Mouse (Mus musculus) megakaryocyte, embryonic 14.5 days (primary cell): Measurements from ENCODE around the gene Cacna1e. TPM values are rescaled to one million over a fixed set of nuclear protein-coding genes. Genes with fewer than 3 reads are reported as not detected.
A peak's percentile ranks its signal among the peaks of the same experiment; 100 is the strongest.

ENCODE experiments used
- H3K27me3 ChIP-seq: replicated peaks from 2 replicates; pipeline ENCODE3; 2012; ENCODE audit warnings: inconsistent platforms
- H3K36me3 ChIP-seq: replicated peaks from 2 replicates; pipeline ENCODE3; 2012; ENCODE audit warnings: low read length, inconsistent platforms, mixed read lengths
- H3K4me1 ChIP-seq: 2 replicates; pipeline ENCODE4 v1.6.1; 2012; ENCODE audit warnings: inconsistent platforms
- H3K4me3 ChIP-seq: replicated peaks from 2 replicates; pipeline ENCODE3; 2012; ENCODE audit warnings: moderate library complexity, mild to moderate bottlenecking, inconsistent platforms
- H3K9me3 ChIP-seq: 2 replicates; pipeline ENCODE4 v1.6.1; 2012; ENCODE audit warnings: inconsistent platforms
- FLI1 ChIP-seq: IDR thresholded peaks from 2 replicates; pipeline ENCODE4 v1.6.1; 2012; ENCODE audit warnings: low read length, inconsistent platforms, mixed read lengths
- GATA1 ChIP-seq: IDR thresholded peaks from 3 replicates; pipeline ENCODE4 v1.6.1; 2012; ENCODE audit warnings: mixed read lengths, low read length, inconsistent platforms, borderline replicate concordance
- polyA plus RNA-seq: library from polyadenylated mRNA; stranded (reverse); fragments of >175 nt; gene quantifications from 2 replicates; pipeline ENCODE4 v1.2.3, GENCODE M21; 2012; ENCODE audit warnings: low replicate concordance; ENCODE audit not compliant: insufficient read depth

Gene Cacna1e
- polyA plus RNA-seq, 1 experiment = 0.02 TPM

DNA sequence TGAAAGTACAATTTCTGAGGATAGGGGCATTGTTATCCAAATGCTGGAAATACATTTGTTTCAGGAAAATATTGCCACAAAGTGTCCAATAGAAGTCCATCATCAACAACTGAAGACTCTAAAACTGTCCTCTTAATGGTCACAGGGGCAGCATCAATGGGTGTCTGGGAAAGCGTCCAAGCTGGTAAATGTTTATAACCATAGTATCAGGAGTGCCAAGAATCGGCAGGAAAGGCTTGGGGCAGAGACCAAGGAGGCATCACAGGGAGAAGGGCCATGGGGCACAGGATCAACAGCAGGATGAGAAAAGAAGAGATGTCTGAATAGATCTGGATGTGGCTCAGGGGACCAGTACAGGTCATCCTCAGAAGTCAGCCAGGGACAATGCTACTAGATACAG is 132.2 kb downstream of the Cacna1e start:
- TF ChIP-seq FLI1 (no peak), GATA1 (no peak)
- H3K4me3 ChIP-seq = no peak overlapping the region
- no peaks in the 10 kb centered on the region for H3K36me3 ChIP-seq
- no peaks in the 10 kb centered on the region for H3K9me3 ChIP-seq
- no peaks in the 10 kb centered on the region for H3K4me1 ChIP-seq
- H3K27me3 ChIP-seq = no peaks in the 10 kb centered on the region

GRCm38 (mm10) chr1:154748531-154748930 is 135.8 kb downstream of the Cacna1e start:
- Histone ChIP-seq H3K9me3 (no peaks in the 10 kb centered on the region), H3K4me1 (no peaks in the 10 kb centered on the region), H3K36me3 (no peaks in the 10 kb centered on the region), H3K27me3 (no peaks in the 10 kb centered on the region), H3K4me3 (no peak overlapping the region)
- TF ChIP-seq GATA1 (no peak), FLI1 (no peak)

GRCm38 (mm10) chr1:154745241-154745640 is 139.1 kb downstream of the Cacna1e start:
- no peaks in the 10 kb centered on the region for H3K36me3 ChIP-seq
- no peaks in the 10 kb centered on the region for H3K4me1 ChIP-seq
- no peaks in the 10 kb centered on the region for H3K27me3 ChIP-seq
- no peaks in the 10 kb centered on the region for H3K9me3 ChIP-seq
- no peak for TF ChIP-seq GATA1
- TF ChIP-seq FLI1 = no peak
- H3K4me3 ChIP-seq = no peak overlapping the region

DNA sequence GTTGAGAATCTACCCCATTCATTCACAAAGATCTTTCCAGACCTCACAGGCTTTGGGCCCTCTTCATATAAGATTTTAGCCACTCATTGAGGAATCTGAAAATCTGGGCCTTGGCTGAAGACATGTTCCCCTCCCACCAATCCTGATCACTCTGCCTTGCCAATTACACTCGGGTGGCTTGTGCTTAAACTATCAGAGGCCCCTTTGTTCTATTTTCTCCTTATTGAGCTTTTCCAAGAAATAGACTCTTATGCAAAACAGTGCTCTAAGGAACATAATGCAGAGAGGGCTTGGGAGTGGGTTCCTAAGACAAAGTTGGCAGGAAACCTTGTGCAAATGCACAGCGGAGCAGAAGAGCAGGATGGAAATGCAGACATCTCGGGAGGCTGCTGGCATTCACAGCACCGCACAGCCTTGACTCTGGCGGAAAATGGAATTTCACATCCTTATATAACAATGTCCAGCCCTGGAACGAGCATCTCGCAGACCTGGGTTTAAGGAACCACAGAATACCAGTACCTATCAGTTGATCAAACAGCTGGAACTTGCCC is 153.8 kb downstream of the Cacna1e start:
- Histone ChIP-seq H3K4me3 (no peak overlapping the region), H3K27me3 (peaks cover 37% of the 10 kb centered on the region), H3K36me3 (no peaks in the 10 kb centered on the region), H3K9me3 (no peaks in the 10 kb centered on the region), H3K4me1 (peaks cover 6% of the 10 kb centered on the region; the same call in 1 of the 2 replicates)
- TF ChIP-seq FLI1 (no peak), GATA1 (no peak)

DNA sequence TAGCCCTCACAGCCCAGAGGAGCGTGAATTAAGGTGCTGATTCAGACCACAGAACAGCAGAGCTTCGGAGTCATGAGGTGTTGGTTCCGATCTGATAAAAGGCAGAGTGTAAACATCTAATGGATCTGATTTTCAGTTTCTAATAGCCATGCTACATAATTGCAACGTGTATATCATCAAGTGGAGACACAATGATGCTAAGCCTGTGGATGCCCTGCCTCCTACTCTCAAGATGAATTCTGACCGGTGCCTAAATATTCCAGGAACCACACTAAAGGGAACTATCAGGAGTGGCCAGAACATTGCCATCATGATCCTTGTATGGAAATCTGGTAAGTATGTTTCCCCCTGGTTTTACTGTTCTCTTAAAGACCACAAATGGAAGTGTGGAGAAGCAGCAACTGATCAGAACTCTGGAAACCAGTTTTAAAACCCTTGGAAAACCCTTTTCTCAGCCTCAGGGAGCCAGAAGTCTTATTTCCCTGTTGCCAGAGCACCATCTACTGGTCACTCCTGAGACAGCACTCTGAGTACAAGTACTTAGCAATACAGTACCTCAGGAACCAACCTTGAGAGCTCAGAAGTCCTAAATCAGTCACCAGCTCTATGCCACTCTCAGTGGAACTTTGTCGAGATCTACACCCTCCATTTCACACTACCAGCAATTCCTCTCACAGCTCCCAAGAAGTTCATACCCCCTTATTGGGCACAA is 154.9 kb downstream of the Cacna1e start:
- Histone ChIP-seq H3K4me3 (no peak overlapping the region), H3K36me3 (no peaks in the 10 kb centered on the region), H3K27me3 (peaks cover 48% of the 10 kb centered on the region), H3K9me3 (no peaks in the 10 kb centered on the region), H3K4me1 (peaks cover 6% of the 10 kb centered on the region; the same call in 1 of the 2 replicates)
- no peak for TF ChIP-seq FLI1
- TF ChIP-seq GATA1 = no peak

- H3K9me3 ChIP-seq = no peaks in the 10 kb centered on the region
- peaks cover 55% of the 10 kb centered on the region for H3K27me3 ChIP-seq
- H3K36me3 ChIP-seq = no peaks in the 10 kb centered on the region
- no peak overlapping the region for H3K4me3 ChIP-seq
- TF ChIP-seq FLI1 (no peak), GATA1 (no peak)
- peaks cover 6% of the 10 kb centered on the region; the same call in 1 of the 2 replicates for H3K4me1 ChIP-seq
These were observed 155.6 kb downstream of the Cacna1e start for GRCm38 (mm10) chr1:154728682-154729081.

GRCm38 (mm10) chr1:154727696-154728095 is 156.6 kb downstream of the Cacna1e start:
- H3K4me3 ChIP-seq = no peak overlapping the region

DNA sequence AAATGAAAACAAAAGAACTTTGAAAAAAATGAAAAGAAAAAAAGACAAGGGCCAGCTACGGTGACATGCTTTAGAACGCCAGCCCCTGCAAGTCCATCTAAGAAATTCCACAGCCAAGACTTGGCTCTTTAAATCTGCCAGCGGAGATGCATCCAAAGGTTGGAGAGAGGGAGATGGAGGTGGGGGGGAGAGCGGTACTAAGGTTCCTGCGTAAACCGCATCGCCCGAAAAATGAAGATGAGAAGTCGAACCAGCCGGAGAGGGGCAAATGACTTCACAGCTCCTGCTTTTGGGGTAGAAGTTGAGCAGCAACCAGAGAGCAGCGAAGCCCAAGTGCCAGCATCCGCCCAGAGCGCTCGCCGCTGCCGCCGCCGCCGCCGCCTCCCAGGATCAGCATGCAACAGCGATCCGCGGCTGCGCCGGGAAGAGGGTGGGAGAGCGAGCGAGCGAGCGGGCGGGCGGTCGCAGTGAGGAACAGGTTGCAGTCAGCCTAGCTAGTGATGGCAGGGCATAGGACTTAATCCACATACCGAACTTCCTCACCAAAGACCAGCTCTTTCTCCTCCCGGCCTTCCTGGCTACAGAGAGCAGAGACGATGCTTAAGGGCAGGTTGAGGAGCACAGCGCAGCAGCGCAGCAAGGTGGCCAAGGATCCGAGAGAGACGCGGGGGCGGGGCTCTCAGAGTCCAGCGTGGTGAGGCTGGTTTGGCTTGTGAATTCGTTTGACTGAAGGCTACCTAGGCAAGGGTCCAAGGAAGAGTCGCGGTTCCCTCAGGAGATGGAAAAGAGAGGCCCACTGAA is 157.7 kb downstream of the Cacna1e start:
- TF ChIP-seq FLI1 = no peak
- TF ChIP-seq GATA1 = no peak
- Histone ChIP-seq H3K27me3 (peaks cover 64% of the 10 kb centered on the region), H3K4me1 (peaks cover 6% of the 10 kb centered on the region; the same call in 1 of the 2 replicates), H3K36me3 (no peaks in the 10 kb centered on the region), H3K9me3 (no peaks in the 10 kb centered on the region), H3K4me3 (peak overlapping the region; percentile 56)

More at GRCm38 (mm10) chr1:154727696-154728095, 156.6 kb downstream of the Cacna1e start:
- H3K9me3 ChIP-seq = no peaks in the 10 kb centered on the region
- no peak for TF ChIP-seq GATA1
- no peak for TF ChIP-seq FLI1
- H3K36me3 ChIP-seq = no peaks in the 10 kb centered on the region
- peaks cover 6% of the 10 kb centered on the region; the same call in 1 of the 2 replicates for H3K4me1 ChIP-seq
- H3K27me3 ChIP-seq = peaks cover 64% of the 10 kb centered on the region

DNA sequence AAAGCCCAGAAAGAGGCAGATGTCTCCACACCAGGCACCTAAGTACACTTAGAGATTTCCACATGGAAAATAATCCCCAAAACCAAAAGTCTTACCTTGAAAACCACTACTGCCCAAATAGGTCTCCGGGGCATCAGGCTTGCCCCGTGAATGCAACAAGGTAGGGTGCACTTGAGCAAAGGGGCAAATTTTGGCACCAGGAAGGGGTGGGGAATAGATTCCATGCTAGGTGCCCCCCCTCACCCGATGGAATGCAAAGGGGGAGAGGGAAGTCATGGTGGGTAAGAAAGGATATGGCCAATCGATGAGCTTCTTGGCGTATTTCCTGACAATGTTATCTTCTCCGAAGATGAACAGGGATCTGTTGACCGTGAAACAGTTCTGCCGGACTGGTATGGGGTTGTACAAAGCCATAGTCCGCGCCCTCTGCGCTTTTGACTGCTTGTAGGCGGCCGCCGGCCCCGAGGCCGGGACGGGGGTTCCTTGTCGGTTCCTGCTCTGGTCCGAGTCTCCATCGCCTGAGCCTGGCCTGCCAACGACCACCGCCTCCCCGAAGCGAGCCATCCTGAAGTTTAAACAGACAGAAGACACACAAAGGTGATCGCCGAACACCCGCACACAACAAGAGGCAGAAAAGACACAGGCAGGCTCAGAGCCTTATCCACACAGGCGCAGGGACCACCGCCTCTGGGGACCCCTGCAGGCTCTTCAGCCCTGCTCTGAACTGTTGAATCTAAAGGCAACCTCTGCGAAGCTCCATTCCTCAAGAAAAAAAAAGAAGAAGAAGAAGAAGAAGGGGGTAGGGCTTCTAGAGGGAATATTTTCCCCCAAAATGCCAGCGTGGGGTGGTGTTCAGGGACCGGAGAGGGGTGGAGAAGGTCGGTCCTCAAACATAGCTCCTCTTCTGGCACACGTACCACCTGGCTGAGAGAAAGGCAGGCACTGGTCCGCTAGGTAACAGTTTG is 158.7 kb downstream of the Cacna1e start:
- H3K27me3 ChIP-seq = peaks cover 63% of the 10 kb centered on the region
- no peak for TF ChIP-seq GATA1
- no peak for TF ChIP-seq FLI1
- H3K36me3 ChIP-seq = no peaks in the 10 kb centered on the region
- H3K4me1 ChIP-seq = peaks cover 6% of the 10 kb centered on the region; the same call in 1 of the 2 replicates
- H3K9me3 ChIP-seq = no peaks in the 10 kb centered on the region
- no peak overlapping the region for H3K4me3 ChIP-seq
